Mouse (Mus musculus): ENCODE measurements around the gene Rtkn.
A peak's percentile ranks its signal among the peaks of the same experiment; 100 is the strongest.
"Not testable (repeated sequence)": the region's sequence is repeated elsewhere in the genome, so short reads cannot be mapped to it uniquely, and the experiment has no call there.

DNA sequence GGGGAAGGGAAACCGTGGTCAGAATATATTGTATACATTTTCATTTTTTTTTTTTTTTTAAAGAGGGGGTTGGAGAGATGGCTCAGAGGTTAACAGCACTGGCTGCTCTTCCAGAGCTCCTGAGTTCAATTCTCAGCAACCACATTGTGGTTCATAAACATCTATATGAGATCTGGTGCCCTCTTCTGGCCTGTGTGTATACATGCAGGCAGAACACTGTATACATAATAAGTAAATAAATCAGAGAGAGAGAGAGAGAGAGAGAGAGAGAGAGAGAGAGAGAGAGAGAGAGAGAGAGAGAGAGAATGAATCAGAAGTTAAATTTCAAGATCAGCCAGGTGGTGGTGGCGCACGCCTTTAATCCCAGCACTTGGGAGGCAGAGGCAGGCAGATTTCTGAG, 24.2 kb downstream of the Rtkn start:
- not testable (repeated sequence) for TF ChIP-seq POLR2A (IDR thresholded peaks at IDR 0.05; ENCODE audit: extremely low read depth, insufficient read depth, low read length)
- TF ChIP-seq CTCF (IDR thresholded peaks at IDR 0.05; ENCODE audit: extremely low read depth, insufficient read depth, low read length): peak; percentile 17; the same call in 1 of the 2 replicates

Measured in cortical plate, adult 2 months (tissue).